Mouse (Mus musculus): Measurements from ENCODE around the gene Dnajc10. TPM values are rescaled to one million over a fixed set of nuclear protein-coding genes. Genes with fewer than 3 reads are reported as not detected.

The Dnajc10 gene
- polyA plus RNA-seq, 1 experiment from 2014 or later = 114 TPM

- no peaks in the 10 kb centered on the region for H3K36me3 ChIP-seq (replicated peaks; ENCODE audit: control insufficient read depth, insufficient read depth, low read depth, low read length)
- H3K4me3 ChIP-seq (ENCODE audit: low read depth, low read length) = no peak overlapping the region
- H3K4me2 ChIP-seq (ENCODE audit: low read depth, low read length) = no peak overlapping the region
- no peaks in the 10 kb centered on the region for H3K9me3 ChIP-seq (replicated peaks; ENCODE audit: control insufficient read depth, low read length)
- H3K9ac ChIP-seq (replicated peaks; ENCODE audit: low read length) = no peak overlapping the region
- no peaks in the 10 kb centered on the region for H3K27me3 ChIP-seq (ENCODE audit: control insufficient read depth, insufficient read depth, low read length)
- no peak overlapping the region for H3K27ac ChIP-seq (replicated peaks; ENCODE audit: low read depth, low read length)
- 86% methylated on average over 4 of the region's 4 CpGs for WGBS
- DNase-seq (ENCODE audit: low spot score) = no peak
- ATAC-seq (replicated peaks; ENCODE audit: insufficient number of reproducible peaks, low FRiP score, low TSS enrichment, low read depth) = no peak; the same call in 1 of the 2 replicates
- H3K4me1 ChIP-seq (ENCODE audit: control insufficient read depth, insufficient read depth, low read length) = no peaks in the 10 kb centered on the region
Observed at GRCm38 (mm10) chr2:80286397-80286796, 28.9 kb upstream of the Dnajc10 start.

- H3K4me3 ChIP-seq (ENCODE audit: low read depth, low read length) = no peak within 1 kb of the TSS
- DNase-seq (ENCODE audit: low spot score) (no peak), ATAC-seq (replicated peaks; ENCODE audit: insufficient number of reproducible peaks, low FRiP score, low TSS enrichment, low read depth) (no peak)
- WGBS = 82% methylated on average over 8 of the region's 8 CpGs
- no peaks in the 10 kb centered on the region for H3K27me3 ChIP-seq (ENCODE audit: control insufficient read depth, insufficient read depth, low read length)
- no peak within 1 kb of the TSS for H3K9ac ChIP-seq (replicated peaks; ENCODE audit: low read length)
- no peak within 1 kb of the TSS for H3K4me2 ChIP-seq (ENCODE audit: low read depth, low read length)
- H3K36me3 ChIP-seq (replicated peaks; ENCODE audit: control insufficient read depth, insufficient read depth, low read depth, low read length) = no peaks in the 10 kb centered on the region
- H3K9me3 ChIP-seq (replicated peaks; ENCODE audit: control insufficient read depth, low read length) = no peaks in the 10 kb centered on the region
- H3K27ac ChIP-seq (replicated peaks; ENCODE audit: low read depth, low read length) = no peak within 1 kb of the TSS
- no peaks in the 10 kb centered on the region for H3K4me1 ChIP-seq (ENCODE audit: control insufficient read depth, insufficient read depth, low read length)
Observed at GRCm38 (mm10) chr2:80292172-80292571, 23.1 kb upstream of the Dnajc10 start, which contains the start of gene Prdx6b. Gene Prdx6b, plus strand, starts transcription at chr2:80292472.

- WGBS = 75% methylated on average over 3 of the region's 3 CpGs
- no peaks in the 10 kb centered on the region for H3K36me3 ChIP-seq (replicated peaks; ENCODE audit: control insufficient read depth, insufficient read depth, low read depth, low read length)
- DNase-seq (ENCODE audit: low spot score) (no peak), ATAC-seq (replicated peaks; ENCODE audit: insufficient number of reproducible peaks, low FRiP score, low TSS enrichment, low read depth) (no peak)
- no peaks in the 10 kb centered on the region for H3K9me3 ChIP-seq (replicated peaks; ENCODE audit: control insufficient read depth, low read length)
- H3K9ac ChIP-seq (replicated peaks; ENCODE audit: low read length) = no peak overlapping the region
- no peaks in the 10 kb centered on the region for H3K4me1 ChIP-seq (ENCODE audit: control insufficient read depth, insufficient read depth, low read length)
- H3K4me3 ChIP-seq (ENCODE audit: low read depth, low read length) = no peak overlapping the region
- H3K27me3 ChIP-seq (ENCODE audit: control insufficient read depth, insufficient read depth, low read length) = no peaks in the 10 kb centered on the region
- H3K27ac ChIP-seq (replicated peaks; ENCODE audit: low read depth, low read length) = no peak overlapping the region
- no peak overlapping the region for H3K4me2 ChIP-seq (ENCODE audit: low read depth, low read length)
Observed at GRCm38 (mm10) chr2:80298334-80298733, 16.9 kb upstream of the Dnajc10 start.

GRCm38 (mm10) chr2:80300806-80301205, 14.5 kb upstream of the Dnajc10 start:
- no peak for DNase-seq (ENCODE audit: low spot score)
- H3K36me3 ChIP-seq (replicated peaks; ENCODE audit: control insufficient read depth, insufficient read depth, low read depth, low read length) = no peaks in the 10 kb centered on the region
- WGBS = 85% methylated on average over 4 of the region's 4 CpGs
- H3K4me2 ChIP-seq (ENCODE audit: low read depth, low read length) = no peak overlapping the region
- H3K4me1 ChIP-seq (ENCODE audit: control insufficient read depth, insufficient read depth, low read length) = no peaks in the 10 kb centered on the region
- H3K4me3 ChIP-seq (ENCODE audit: low read depth, low read length) = no peak overlapping the region
- no peaks in the 10 kb centered on the region for H3K27me3 ChIP-seq (ENCODE audit: control insufficient read depth, insufficient read depth, low read length)
- H3K9me3 ChIP-seq (replicated peaks; ENCODE audit: control insufficient read depth, low read length) = no peaks in the 10 kb centered on the region
- no peak for ATAC-seq (replicated peaks; ENCODE audit: insufficient number of reproducible peaks, low FRiP score, low TSS enrichment, low read depth)
- H3K9ac ChIP-seq (replicated peaks; ENCODE audit: low read length) = no peak overlapping the region
- H3K27ac ChIP-seq (replicated peaks; ENCODE audit: low read depth, low read length) = no peak overlapping the region

GRCm38 (mm10) chr2:80303957-80304356, 11.3 kb upstream of the Dnajc10 start:
- Histone ChIP-seq H3K9ac (replicated peaks; ENCODE audit: low read length) (no peak overlapping the region), H3K27me3 (ENCODE audit: control insufficient read depth, insufficient read depth, low read length) (no peaks in the 10 kb centered on the region), H3K4me2 (ENCODE audit: low read depth, low read length) (no peak overlapping the region), H3K36me3 (replicated peaks; ENCODE audit: control insufficient read depth, insufficient read depth, low read depth, low read length) (no peaks in the 10 kb centered on the region), H3K27ac (replicated peaks; ENCODE audit: low read depth, low read length) (no peak overlapping the region), H3K4me1 (ENCODE audit: control insufficient read depth, insufficient read depth, low read length) (no peaks in the 10 kb centered on the region), H3K4me3 (ENCODE audit: low read depth, low read length) (no peak overlapping the region), H3K9me3 (replicated peaks; ENCODE audit: control insufficient read depth, low read length) (no peaks in the 10 kb centered on the region)
- ATAC-seq (replicated peaks; ENCODE audit: insufficient number of reproducible peaks, low FRiP score, low TSS enrichment, low read depth) (no peak), DNase-seq (ENCODE audit: low spot score) (no peak)
- 100% methylated on average over 2 of the region's 2 CpGs for WGBS

GRCm38 (mm10) chr2:80307701-80308100, 7.6 kb upstream of the Dnajc10 start:
- no peaks in the 10 kb centered on the region for H3K27me3 ChIP-seq (ENCODE audit: control insufficient read depth, insufficient read depth, low read length)
- H3K4me2 ChIP-seq (ENCODE audit: low read depth, low read length) = no peak overlapping the region
- no peaks in the 10 kb centered on the region for H3K4me1 ChIP-seq (ENCODE audit: control insufficient read depth, insufficient read depth, low read length)
- H3K9ac ChIP-seq (replicated peaks; ENCODE audit: low read length) = no peak overlapping the region
- H3K9me3 ChIP-seq (replicated peaks; ENCODE audit: control insufficient read depth, low read length) = no peaks in the 10 kb centered on the region
- no peak overlapping the region for H3K27ac ChIP-seq (replicated peaks; ENCODE audit: low read depth, low read length)
- WGBS = 90% methylated on average over 3 of the region's 3 CpGs
- ATAC-seq (replicated peaks; ENCODE audit: insufficient number of reproducible peaks, low FRiP score, low TSS enrichment, low read depth) (no peak), DNase-seq (ENCODE audit: low spot score) (no peak)
- H3K4me3 ChIP-seq (ENCODE audit: low read depth, low read length) = no peak overlapping the region
- no peaks in the 10 kb centered on the region for H3K36me3 ChIP-seq (replicated peaks; ENCODE audit: control insufficient read depth, insufficient read depth, low read depth, low read length)

GRCm38 (mm10) chr2:80309775-80310174, 5.5 kb upstream of the Dnajc10 start:
- Histone ChIP-seq H3K4me2 (ENCODE audit: low read depth, low read length) (no peak overlapping the region), H3K9me3 (replicated peaks; ENCODE audit: control insufficient read depth, low read length) (no peaks in the 10 kb centered on the region)

GRCm38 (mm10) chr2:80310772-80311171, 4.5 kb upstream of the Dnajc10 start:
- no peak overlapping the region for H3K4me2 ChIP-seq (ENCODE audit: low read depth, low read length)
- H3K9ac ChIP-seq (replicated peaks; ENCODE audit: low read length) = no peak overlapping the region
- no peaks in the 10 kb centered on the region for H3K4me1 ChIP-seq (ENCODE audit: control insufficient read depth, insufficient read depth, low read length)
- H3K27me3 ChIP-seq (ENCODE audit: control insufficient read depth, insufficient read depth, low read length) = no peaks in the 10 kb centered on the region
- WGBS = 80% methylated on average over 4 of the region's 4 CpGs
- no peaks in the 10 kb centered on the region for H3K9me3 ChIP-seq (replicated peaks; ENCODE audit: control insufficient read depth, low read length)
- H3K4me3 ChIP-seq (ENCODE audit: low read depth, low read length) = no peak overlapping the region
- no peak for DNase-seq (ENCODE audit: low spot score)
- no peaks in the 10 kb centered on the region for H3K36me3 ChIP-seq (replicated peaks; ENCODE audit: control insufficient read depth, insufficient read depth, low read depth, low read length)
- H3K27ac ChIP-seq (replicated peaks; ENCODE audit: low read depth, low read length) = no peak overlapping the region
- ATAC-seq (replicated peaks; ENCODE audit: insufficient number of reproducible peaks, low FRiP score, low TSS enrichment, low read depth) = no peak

More at GRCm38 (mm10) chr2:80309775-80310174, 5.5 kb upstream of the Dnajc10 start:
- no peaks in the 10 kb centered on the region for H3K36me3 ChIP-seq (replicated peaks; ENCODE audit: control insufficient read depth, insufficient read depth, low read depth, low read length)
- no peak overlapping the region for H3K9ac ChIP-seq (replicated peaks; ENCODE audit: low read length)
- ATAC-seq (replicated peaks; ENCODE audit: insufficient number of reproducible peaks, low FRiP score, low TSS enrichment, low read depth) = no peak
- H3K4me3 ChIP-seq (ENCODE audit: low read depth, low read length) = no peak overlapping the region
- no peak for DNase-seq (ENCODE audit: low spot score)
- H3K27me3 ChIP-seq (ENCODE audit: control insufficient read depth, insufficient read depth, low read length) = no peaks in the 10 kb centered on the region
- 78% methylated on average over 4 of the region's 4 CpGs for WGBS
- H3K27ac ChIP-seq (replicated peaks; ENCODE audit: low read depth, low read length) = no peak overlapping the region
- no peaks in the 10 kb centered on the region for H3K4me1 ChIP-seq (ENCODE audit: control insufficient read depth, insufficient read depth, low read length)

Data from embryonic facial prominence, embryonic 11.5 days (tissue).